Mouse (Mus musculus) kidney, adult 2 months (tissue): ENCODE results near the gene Smim20.

Experiments used
- CTCF ChIP-seq: fragments of 200-500 bp; conservative IDR thresholded peaks from 2 replicates; pipeline ENCODE4 v1.5.1; 2011; ENCODE audit warnings: low read depth, mild to moderate bottlenecking, control low read depth, low read length, moderate library complexity, mixed read lengths; ENCODE audit not compliant: insufficient read depth, insufficient read length
- POLR2A ChIP-seq: fragments of 200-500 bp; IDR thresholded peaks from one replicate; pipeline ENCODE4 v1.6.1; 2011; ENCODE audit warnings: low read depth, low read length, control low read depth

DNA sequence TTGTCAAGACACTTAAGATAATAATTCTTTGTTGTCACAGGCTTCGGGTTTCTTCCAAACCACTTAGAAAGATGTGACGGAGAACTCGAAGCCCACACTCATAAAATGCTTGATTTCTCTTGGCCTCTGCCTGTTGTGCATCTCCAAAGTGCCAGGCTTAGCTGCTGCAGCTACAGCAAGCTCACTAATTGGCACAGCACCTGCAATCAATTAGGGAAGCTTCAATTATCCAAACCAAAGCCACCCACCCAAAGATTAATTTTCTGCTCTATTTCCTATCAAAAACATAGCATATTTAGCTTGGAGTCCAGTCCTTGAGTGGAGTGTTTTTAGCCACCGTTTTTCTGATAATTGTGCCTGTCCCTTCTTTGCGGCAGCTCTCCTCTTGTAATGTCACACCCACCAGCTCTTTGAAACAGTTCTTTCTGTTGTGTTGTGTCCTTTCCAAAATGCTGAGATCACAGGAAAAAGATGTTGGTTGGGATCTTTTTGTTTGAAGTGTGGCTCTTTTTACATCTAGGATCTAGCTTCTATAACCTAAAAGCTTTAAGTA, 9.7 kb downstream of the Smim20 start:
- TF ChIP-seq POLR2A, result no peak
- TF ChIP-seq CTCF, result no peak
